In the genomic region with DNA sequence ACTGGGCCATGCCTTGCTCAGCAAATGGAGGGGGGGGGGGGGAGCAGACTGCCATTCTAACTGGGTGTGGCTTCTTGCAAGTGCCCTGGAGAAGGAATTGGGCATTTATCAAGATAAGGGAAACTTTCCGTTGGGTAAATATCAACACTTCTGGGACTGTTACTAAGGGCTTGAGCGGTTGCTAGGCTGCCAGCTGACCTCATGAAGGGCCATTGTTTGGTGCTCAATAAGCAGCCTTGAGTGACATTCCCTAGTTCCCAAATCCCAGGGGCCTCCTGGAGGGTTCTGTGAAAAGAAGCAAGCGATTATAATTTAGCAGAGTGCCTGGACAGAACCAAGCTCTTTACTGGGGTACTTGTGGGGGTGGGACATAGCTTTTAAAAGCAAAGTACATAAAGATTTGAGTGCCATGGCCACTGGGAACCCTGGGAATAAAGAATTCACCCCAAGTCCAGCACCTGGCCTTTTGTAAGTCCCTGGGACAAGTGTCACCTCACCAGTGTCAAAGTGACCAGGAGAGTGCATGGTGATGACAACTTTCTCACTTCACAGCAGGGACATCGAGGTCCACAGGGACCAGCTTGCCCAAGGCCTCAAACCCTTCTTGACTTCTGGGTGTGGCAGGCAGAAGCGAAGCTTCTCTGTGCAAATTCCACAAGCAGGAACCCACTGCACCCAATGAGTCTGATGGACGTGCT, we compare ENCODE assay signal across 12 mouse cellular contexts.
DNase-seq lines count a peak whose midpoint lies in the region; ATAC-seq and TF ChIP-seq lines count a peak whose summit lies in the region.
"Had no signal": no experiment of that assay in that cellular context is flagged by ENCODE, and none has a peak within 500 bp of the region (broad histone marks: within the 10 kb centered on the region; RNA-seq: fewer than 3 reads in every experiment).

No protein-coding gene starts in this region.

- intact Hi-C loops in heart, postnatal 36 days (cut with DNase I), result no loop called here

- no peak for TF ChIP-seq CTCF in thymus, adult 2 months (IDR thresholded peaks at IDR 0.05; ENCODE audit: borderline replicate concordance, control insufficient read depth, extremely low read depth, insufficient read depth, low read length, poor library complexity)

- no peak for TF ChIP-seq POLR2A in thymus, adult 2 months (IDR thresholded peaks at IDR 0.05; ENCODE audit: control insufficient read depth, extremely low read depth, insufficient read depth, low read length, poor library complexity)

- no peak overlapping the region for H3K9ac ChIP-seq in forebrain, embryonic 11.5 days (ENCODE audit: low read length)
- H3K9ac ChIP-seq in midbrain, embryonic 14.5 days (replicated peaks; ENCODE audit: low read length), result no peak overlapping the region
- H3K9ac ChIP-seq: heart, embryonic 13.5 days; liver, embryonic 12.5 days had no signal

- H3K9me3 ChIP-seq in forebrain, embryonic 11.5 days (ENCODE audit: control insufficient read depth, low read length), result no peaks in the 10 kb centered on the region
- H3K9me3 ChIP-seq in midbrain, embryonic 14.5 days (ENCODE audit: control insufficient read depth, low read length), result no peaks in the 10 kb centered on the region
- H3K9me3 ChIP-seq: heart, embryonic 13.5 days; liver, embryonic 12.5 days had no signal

- H3K4me2 ChIP-seq in forebrain, embryonic 11.5 days (ENCODE audit: low read depth, low read length, severe bottlenecking), result 0 out of 2 replicates have a peak overlapping the region, but pooled peaks have one; percentile 8
- H3K4me2 ChIP-seq in midbrain, embryonic 14.5 days (ENCODE audit: low read length), result no peak overlapping the region
- H3K4me2 ChIP-seq: heart, embryonic 13.5 days; liver, embryonic 12.5 days had no signal

- 26% methylated on average over 6 of the region's 6 CpGs for WGBS in forebrain, embryonic 11.5 days
- WGBS in midbrain, embryonic 14.5 days, result 22% methylated on average over 6 of the region's 6 CpGs
- 92% methylated on average over 6 of the region's 6 CpGs for WGBS in thymus, adult 2 months

- peaks cover 30% of the 10 kb centered on the region for H3K4me1 ChIP-seq in forebrain, embryonic 11.5 days (replicated peaks; ENCODE audit: control insufficient read depth, insufficient read depth, low read length)
- peaks cover 10% of the 10 kb centered on the region for H3K4me1 ChIP-seq in midbrain, embryonic 14.5 days (ENCODE audit: control insufficient read depth, insufficient read depth, low read length)
- no peaks in the 10 kb centered on the region for H3K4me1 ChIP-seq in thymus, adult 2 months (replicated peaks; ENCODE audit: control insufficient read depth, insufficient read depth, low read length)
- H3K4me1 ChIP-seq: heart, embryonic 13.5 days; liver, embryonic 12.5 days had no signal

- no peak overlapping the region for H3K4me3 ChIP-seq in forebrain, embryonic 11.5 days (ENCODE audit: low read depth, low read length)
- H3K4me3 ChIP-seq in midbrain, embryonic 14.5 days (replicated peaks; ENCODE audit: low read depth, low read length), result no peak overlapping the region
- H3K4me3 ChIP-seq in thymus, adult 2 months (ENCODE audit: control insufficient read depth, insufficient read depth, low read length), result no peak overlapping the region
- H3K4me3 ChIP-seq: heart, embryonic 13.5 days; liver, embryonic 12.5 days had no signal

- H3K27ac ChIP-seq in forebrain, embryonic 11.5 days (ENCODE audit: low read depth, low read length), result peak overlapping the region; percentile 75
- H3K27ac ChIP-seq in midbrain, embryonic 14.5 days (replicated peaks; ENCODE audit: low read depth, low read length), result no peak overlapping the region; the same call in 1 of the 2 replicates
- no peak overlapping the region for H3K27ac ChIP-seq in thymus, adult 2 months (ENCODE audit: control insufficient read depth, insufficient read depth, low read length)
- H3K27ac ChIP-seq: heart, embryonic 13.5 days; liver, embryonic 12.5 days had no signal

- H3K36me3 ChIP-seq in forebrain, embryonic 11.5 days (ENCODE audit: control insufficient read depth, insufficient read depth, low read length), result no peaks in the 10 kb centered on the region
- H3K36me3 ChIP-seq in midbrain, embryonic 14.5 days (ENCODE audit: control insufficient read depth, insufficient read depth, low read length), result no peaks in the 10 kb centered on the region
- H3K36me3 ChIP-seq in thymus, adult 2 months (ENCODE audit: control insufficient read depth, insufficient read depth, low read length), result no peaks in the 10 kb centered on the region
- H3K36me3 ChIP-seq: heart, embryonic 13.5 days; liver, embryonic 12.5 days had no signal

- H3K27me3 ChIP-seq in forebrain, embryonic 11.5 days (ENCODE audit: control insufficient read depth, insufficient read depth, low read length), result no peaks in the 10 kb centered on the region
- H3K27me3 ChIP-seq in midbrain, embryonic 14.5 days (ENCODE audit: control insufficient read depth, insufficient read depth, low read length), result no peaks in the 10 kb centered on the region; the same call in 1 of the 2 replicates
- H3K27me3 ChIP-seq in thymus, adult 2 months (ENCODE audit: control insufficient read depth, insufficient read depth, low read length), result no peaks in the 10 kb centered on the region
- H3K27me3 ChIP-seq: liver, embryonic 12.5 days had no signal

- peak; percentile 85 for ATAC-seq in forebrain, embryonic 11.5 days (replicated peaks; ENCODE audit: low FRiP score)
- no peak; the same call in 1 of the 2 replicates for ATAC-seq in midbrain, embryonic 14.5 days (ENCODE audit: low FRiP score, low TSS enrichment)
- ATAC-seq: liver, embryonic 12.5 days had no signal

- peak; percentile 75 for DNase-seq in embryo, embryonic 11 days
- DNase-seq in forebrain, embryonic 11.5 days (ENCODE audit: low spot score), result peak; percentile 78
- DNase-seq in lung, adult 18-20 months, result peak; percentile 84 to 85
- DNase-seq in midbrain, embryonic 14.5 days, result peak; percentile 80
- DNase-seq in thymus, adult 2 months, result no peak
- no peak for DNase-seq in heart, postnatal 36 days
- no peak for DNase-seq in heart, adult 11 months
- DNase-seq: kidney, adult 8-10 months; layer of hippocampus, postnatal 36 days; thymus, postnatal 36 days had no signal

Comparison
In these comparisons a context has a peak if more than half of its experiments do, and no peak if none do; other contexts are left out.
1. DNase-seq: peak in embryo, embryonic 11 days (single experiment), forebrain, embryonic 11.5 days (single experiment), lung, adult 18-20 months (2 of 2) and midbrain, embryonic 14.5 days (single experiment); none in thymus, adult 2 months (single experiment), heart, postnatal 36 days (0 of 2) and heart, adult 11 months (single experiment).